Comparison of ENCODE assay signal across 16 mouse cellular contexts in the genomic region with DNA sequence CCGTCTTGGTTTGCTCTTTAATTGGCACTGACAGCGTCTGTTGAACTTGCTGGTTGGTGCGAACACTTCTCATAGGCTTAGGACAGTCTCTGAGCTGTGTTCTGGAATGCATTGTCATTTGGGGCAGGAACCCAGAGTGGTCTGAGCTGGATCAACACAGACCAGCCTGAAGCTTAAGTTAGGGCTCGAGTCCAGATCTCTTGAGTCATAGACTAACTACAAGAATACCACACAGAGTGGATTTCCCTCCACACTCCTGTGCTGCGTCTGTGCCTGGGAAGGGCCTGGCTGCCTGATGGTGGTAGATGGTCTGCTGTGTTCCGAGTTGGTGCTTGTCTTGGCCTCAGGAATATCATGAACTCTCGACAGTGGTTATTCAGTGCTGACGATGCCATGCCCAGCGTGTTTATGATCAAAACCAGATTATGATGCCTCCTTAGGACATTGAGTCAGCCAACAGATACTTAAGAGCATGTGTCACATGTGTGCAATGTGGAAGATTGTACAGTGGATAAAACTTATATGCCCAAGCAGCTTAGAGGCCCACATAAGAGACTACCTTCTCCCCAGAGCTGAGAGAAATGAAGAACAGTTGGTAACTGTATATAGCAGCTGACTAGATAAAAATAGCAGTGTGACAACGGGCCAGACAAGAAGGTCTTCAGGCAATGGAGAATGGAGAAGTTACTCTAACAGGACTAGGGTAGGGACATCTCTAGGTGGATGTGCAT.
DNase-seq lines count a peak whose midpoint lies in the region; ATAC-seq and TF ChIP-seq lines count a peak whose summit lies in the region.
"Had no signal": no experiment of that assay in that cellular context is flagged by ENCODE, and none has a peak within 500 bp of the region (broad histone marks: within the 10 kb centered on the region; RNA-seq: fewer than 3 reads in every experiment).

No protein-coding gene starts in this region.

- H3K27ac ChIP-seq in heart, embryonic 16.5 days (ENCODE audit: low read length), result peak overlapping the region; percentile 12; the same call in 1 of the 2 replicates
- no peak overlapping the region for H3K27ac ChIP-seq in heart, adult 2 months
- H3K27ac ChIP-seq: hindbrain, embryonic 12.5 days; intestine, embryonic 15.5 days; liver, embryonic 15.5 days; stomach, embryonic 15.5 days had no signal

- TF ChIP-seq EP300 in heart, adult 2 months (IDR thresholded peaks at IDR 0.05; ENCODE audit: insufficient read depth, low read depth, low read length), result no peak

- H3K4me1 ChIP-seq in heart, embryonic 16.5 days (ENCODE audit: control insufficient read depth, insufficient read depth, low read length), result peaks cover 13% of the 10 kb centered on the region
- H3K4me1 ChIP-seq in heart, adult 2 months (ENCODE audit: control insufficient read depth, insufficient read depth, low read length), result peaks cover 3% of the 10 kb centered on the region
- H3K4me1 ChIP-seq: intestine, embryonic 15.5 days; stomach, embryonic 15.5 days had no signal

- no peak overlapping the region for H3K9ac ChIP-seq in heart, embryonic 16.5 days (ENCODE audit: low read length)
- no peak overlapping the region for H3K9ac ChIP-seq in heart, adult 2 months (ENCODE audit: low read depth, low read length)
- H3K9ac ChIP-seq: hindbrain, embryonic 12.5 days; intestine, embryonic 15.5 days; liver, embryonic 15.5 days; stomach, embryonic 15.5 days had no signal

- no peak for ATAC-seq in heart, embryonic 16.5 days (replicated peaks; ENCODE audit: extremely low read depth, insufficient read depth, low FRiP score)
- ATAC-seq in hematopoietic stem cell, adult 5-6 weeks (replicated peaks in 1 of 2; ENCODE audit: insufficient read depth in 1 of 2, low FRiP score in 2 of 2, low TSS enrichment in 1 of 2, low read depth in 1 of 2, poor library complexity in 2 of 2, severe bottlenecking in 2 of 2), result peak; percentile 4 to 42; a peak in 3 of 4 replicates
- ATAC-seq: intestine, embryonic 15.5 days had no signal

- no peaks in the 10 kb centered on the region for H3K79me2 ChIP-seq in heart, adult 2 months (replicated peaks; ENCODE audit: control insufficient read depth, insufficient read depth, low read length)

- no peaks in the 10 kb centered on the region for H3K36me3 ChIP-seq in heart, embryonic 16.5 days (ENCODE audit: control insufficient read depth, insufficient read depth)
- H3K36me3 ChIP-seq in heart, adult 2 months (ENCODE audit: control insufficient read depth, insufficient read depth, low read length), result no peaks in the 10 kb centered on the region
- H3K36me3 ChIP-seq: hindbrain, embryonic 12.5 days; intestine, embryonic 15.5 days; liver, embryonic 15.5 days; stomach, embryonic 15.5 days had no signal

- H3K4me2 ChIP-seq in heart, embryonic 16.5 days (ENCODE audit: low read depth, low read length), result no peak overlapping the region
- H3K4me2 ChIP-seq: hindbrain, embryonic 12.5 days; intestine, embryonic 15.5 days; liver, embryonic 15.5 days; stomach, embryonic 15.5 days had no signal

- TF ChIP-seq POLR2A in heart, adult 2 months (IDR thresholded peaks at IDR 0.05; ENCODE audit: insufficient read depth, low read depth, low read length), result no peak

- intact Hi-C loops in heart, adult 2 months (cut with DNase I), result loop anchor here (10.0 kb wide), 1 partner anchor 1290 kb away; no protein-coding TSS in a partner anchor

- H3K4me3 ChIP-seq in heart, embryonic 16.5 days (ENCODE audit: low read length), result no peak overlapping the region
- H3K4me3 ChIP-seq in heart, adult 2 months, result no peak overlapping the region
- H3K4me3 ChIP-seq: hindbrain, embryonic 12.5 days; intestine, embryonic 15.5 days; liver, embryonic 15.5 days; stomach, embryonic 15.5 days had no signal

- H3K9me3 ChIP-seq in heart, embryonic 16.5 days (replicated peaks; ENCODE audit: control insufficient read depth, low read length), result no peaks in the 10 kb centered on the region
- H3K9me3 ChIP-seq: hindbrain, embryonic 12.5 days; intestine, embryonic 15.5 days; liver, embryonic 15.5 days; stomach, embryonic 15.5 days had no signal

- no peak for TF ChIP-seq CTCF in heart, adult 2 months (IDR thresholded peaks at IDR 0.05)

- no peak for DNase-seq in heart, adult 2 months
- DNase-seq in 3T3-L1 (ENCODE audit: low read depth, low spot score), result peak; percentile 80
- peak; percentile 87 for DNase-seq in Muller cell, postnatal 12 days (ENCODE audit: inconsistent ontology term)
- no peak for DNase-seq in adrenal gland, postnatal 10 days
- DNase-seq in cerebellum, adult 9-10 months, result no peak
- DNase-seq: adrenal gland, postnatal 36 days; cerebellum, adult 11 months; kidney, postnatal 14 days; layer of hippocampus, postnatal 36 days; right cerebral cortex, postnatal 4 days had no signal

- no peaks in the 10 kb centered on the region for H3K27me3 ChIP-seq in heart, embryonic 16.5 days (ENCODE audit: control insufficient read depth, insufficient read depth, low read length)
- no peaks in the 10 kb centered on the region for H3K27me3 ChIP-seq in heart, adult 2 months (ENCODE audit: control insufficient read depth, insufficient read depth, low read length)
- H3K27me3 ChIP-seq: hindbrain, embryonic 12.5 days; intestine, embryonic 15.5 days; liver, embryonic 15.5 days; stomach, embryonic 15.5 days had no signal

- 59% methylated on average over 10 of the region's 10 CpGs for WGBS in heart, embryonic 16.5 days
- 75% methylated on average over 10 of the region's 10 CpGs for WGBS in heart, adult 2 months

Comparison
In these comparisons a context has a peak if more than half of its experiments do, and no peak if none do; other contexts are left out.
1. DNase-seq: peak in 3T3-L1 (single experiment) and Muller cell, postnatal 12 days (single experiment); none in heart, adult 2 months (0 of 2), adrenal gland, postnatal 10 days (single experiment) and cerebellum, adult 9-10 months (single experiment).